Mouse (Mus musculus): ENCODE results near the gene Oxld1. TPM values are rescaled to one million over a fixed set of nuclear protein-coding genes. Genes with fewer than 3 reads are reported as not detected.
"Not testable (repeated sequence)": the region's sequence is repeated elsewhere in the genome, so short reads cannot be mapped to it uniquely, and the experiment has no call there.

The Oxld1 gene
- total RNA-seq, 2 experiments from 2014 or later, result 23.3 to 25.0 TPM

- peak; percentile 32 for DNase-seq
Measured at GRCm38 (mm10) chr11:120423569-120424295, 34.1 kb downstream of the Oxld1 start.

DNA sequence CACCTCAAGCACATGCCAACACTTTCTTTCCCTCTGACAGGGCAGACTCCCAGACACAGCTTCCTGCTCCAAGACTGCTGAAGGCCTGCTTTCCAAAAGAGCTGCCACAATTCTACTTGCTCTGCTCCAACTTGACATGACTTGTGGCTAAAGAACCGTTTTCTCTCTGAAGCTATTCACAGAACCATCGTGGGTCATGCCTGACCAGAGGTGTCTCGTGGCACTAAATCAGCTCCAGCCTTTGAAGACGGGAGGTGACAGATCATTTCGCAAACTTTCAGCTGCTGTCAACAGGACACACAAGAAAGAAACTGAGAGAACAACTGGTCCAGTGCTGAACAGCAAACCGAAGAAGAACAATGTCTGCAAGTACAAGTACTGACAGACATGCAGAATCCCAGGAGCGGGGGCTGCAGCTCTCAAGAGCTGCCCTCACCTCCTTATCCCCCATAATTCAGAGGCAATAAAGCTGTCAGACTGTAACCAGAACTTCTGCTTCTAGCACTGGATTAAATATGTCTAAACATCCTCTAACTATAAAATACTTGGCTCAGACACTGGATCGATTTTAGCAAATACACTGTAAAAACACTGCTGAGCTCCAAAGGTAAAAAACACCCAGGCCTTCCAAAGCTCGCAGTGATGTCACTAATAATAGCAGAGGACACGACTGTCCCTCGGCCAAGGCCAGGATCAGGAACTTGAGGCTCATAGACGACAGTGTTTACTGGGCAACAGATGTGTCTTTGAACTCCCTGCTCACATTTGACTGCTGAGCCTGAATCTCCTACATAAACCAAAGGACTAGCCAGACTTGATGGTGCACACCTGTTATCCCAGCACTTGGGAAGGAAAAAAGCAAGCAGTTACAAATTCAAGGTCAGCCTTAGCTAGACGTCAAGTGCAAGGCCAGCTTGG is 35.0 kb downstream of the Oxld1 start:
- no peak for DNase-seq

DNA sequence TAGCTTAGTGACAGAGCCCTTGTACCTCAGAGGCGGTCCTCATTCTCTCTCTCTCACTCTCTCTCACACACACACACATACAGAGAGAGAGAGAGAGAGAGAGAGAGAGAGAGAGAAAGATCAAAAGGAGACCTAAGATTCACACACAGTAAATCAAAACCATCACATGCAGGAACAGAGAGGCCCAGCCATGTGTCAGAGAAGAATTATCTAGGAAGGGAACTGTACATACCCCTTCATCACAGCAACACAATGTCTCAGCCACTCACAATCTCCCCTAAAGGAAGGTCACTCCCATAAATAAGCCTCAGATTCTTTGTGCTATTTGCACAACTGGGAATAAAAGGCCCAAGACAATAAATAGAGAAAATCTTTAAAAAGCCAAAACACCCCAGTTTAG is 39.3 kb downstream of the Oxld1 start:
- DNase-seq, result no peak

DNA sequence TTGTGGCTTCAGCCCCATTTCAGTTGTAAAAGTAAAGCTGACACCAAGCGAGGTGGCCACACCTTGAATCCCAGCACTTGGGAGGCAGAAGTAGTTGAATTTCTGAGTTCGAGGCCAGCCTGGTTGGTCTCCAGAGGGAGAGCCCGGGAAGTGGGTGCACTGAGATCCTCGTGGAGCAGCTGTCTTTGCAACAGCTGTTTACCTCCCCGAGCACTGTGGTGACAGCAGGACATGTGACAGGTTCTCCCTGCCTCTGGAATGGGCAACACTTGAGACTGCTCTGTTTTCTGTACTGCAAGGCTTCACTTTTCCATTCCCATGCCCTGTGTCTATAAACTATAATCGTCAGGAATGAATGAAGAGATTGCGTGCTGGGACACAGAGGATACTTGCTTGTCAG is 40.0 kb downstream of the Oxld1 start:
- no peak for DNase-seq

DNA sequence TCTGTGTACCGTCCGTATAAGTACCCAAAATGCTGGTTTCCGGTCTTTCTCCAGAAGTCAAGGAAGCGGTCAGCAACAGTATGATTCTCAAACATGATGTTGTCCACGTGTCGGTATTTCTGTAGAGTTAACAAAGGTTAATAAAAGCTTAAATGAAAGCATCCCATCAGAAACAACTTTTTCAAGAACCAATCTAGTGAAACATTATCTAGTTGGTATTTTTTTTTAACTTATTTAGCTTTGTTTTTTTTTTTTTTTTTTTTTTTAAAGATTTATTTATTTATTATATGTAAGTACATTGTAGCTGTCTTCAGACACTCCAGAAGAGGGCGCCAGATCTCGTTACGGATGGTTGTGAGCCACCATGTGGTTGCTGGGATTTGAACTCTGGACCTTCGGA is 44.2 kb downstream of the Oxld1 start:
- not testable (repeated sequence) for DNase-seq

Other genes starting within 250 kb of the Oxld1 start
- 1 to 10 TPM; 3.2 to 4.7 TPM for gene Bahcc1, start 225.1 kb downstream of the Oxld1 start, total RNA-seq (2021)
- gene Actg1, start 109.5 kb downstream of the Oxld1 start, total RNA-seq (2021), result 100 to 1,000 TPM; 236 to 249 TPM
- under 1 TPM; 0.29 to 0.31 TPM for gene Fscn2, start 96.5 kb downstream of the Oxld1 start, total RNA-seq (2021)
- 10 to 100 TPM; 14.0 to 16.5 TPM for gene Faap100, start 79.3 kb downstream of the Oxld1 start, total RNA-seq (2021)
- 10 to 100 TPM; 67.9 to 72.7 TPM for gene Nploc4, start 20.4 kb downstream of the Oxld1 start, total RNA-seq (2021)
- 1 to 10 TPM in 1 of 2 experiments, under 1 TPM in 1; 0.54 to 1.1 TPM for gene Tspan10, start 15.4 kb downstream of the Oxld1 start, total RNA-seq (2021)
- under 1 TPM in 1 of 2 experiments, not detected in 1; 0.83 TPM for gene Pde6g, start 4.6 kb downstream of the Oxld1 start, total RNA-seq (2021)
- 1 to 10 TPM; 5.8 to 7.6 TPM for gene Ccdc137, start within 50 bp of the Oxld1 start, total RNA-seq (2021)
- gene Arl16, start 9.5 kb upstream of the Oxld1 start, total RNA-seq (2021), result 1 to 10 TPM; 5.2 to 9.1 TPM
- 100 to 1,000 TPM; 156 to 166 TPM for gene Mrpl12, start 26.5 kb upstream of the Oxld1 start, total RNA-seq (2021)
- gene Slc25a10, start 33.8 kb upstream of the Oxld1 start, total RNA-seq (2021), result 1 to 10 TPM; 3.2 to 8.7 TPM
- gene Gcgr, start 72.6 kb upstream of the Oxld1 start, total RNA-seq (2021), result under 1 TPM in 1 of 2 experiments, not detected in 1; 0.31 TPM
- 10 to 100 TPM; 21.4 to 23.7 TPM for gene Mcrip1, start 91.7 kb upstream of the Oxld1 start, total RNA-seq (2021)
- 100 to 1,000 TPM in 1 of 2 experiments, 10 to 100 TPM in 1; 92.3 to 377 TPM for gene Ppp1r27, start 93.1 kb upstream of the Oxld1 start, total RNA-seq (2021)
- gene P4hb, start 115.2 kb upstream of the Oxld1 start, total RNA-seq (2021), result 100 to 1,000 TPM; 192 to 198 TPM
- gene Arhgdia, start 123.6 kb upstream of the Oxld1 start, total RNA-seq (2021), result 10 to 100 TPM; 80.1 to 95.2 TPM
- gene Alyref, start 140.3 kb upstream of the Oxld1 start, total RNA-seq (2021), result 10 to 100 TPM; 39.1 to 40.5 TPM
- gene Anapc11, start 140.4 kb upstream of the Oxld1 start, total RNA-seq (2021), result 10 to 100 TPM; 50.7 to 51.6 TPM
- not detected for gene Npb, start 150.4 kb upstream of the Oxld1 start, total RNA-seq (2021)
- gene Pcyt2, start 159.9 kb upstream of the Oxld1 start, total RNA-seq (2021), result 10 to 100 TPM; 30.7 to 34.7 TPM
- gene Sirt7, start 167.2 kb upstream of the Oxld1 start, total RNA-seq (2021), result 1 to 10 TPM; 4.3 to 7.2 TPM
- gene Mafg, start 175.5 kb upstream of the Oxld1 start, total RNA-seq (2021), result 10 to 100 TPM; 41.8 to 47.1 TPM
- 1 to 10 TPM; 6.7 to 6.8 TPM for gene Pycr1, start 185.7 kb upstream of the Oxld1 start, total RNA-seq (2021)
- 100 to 1,000 TPM; 121 to 134 TPM for gene Myadml2, start 190.1 kb upstream of the Oxld1 start, total RNA-seq (2021)
- gene Notum, start 203.1 kb upstream of the Oxld1 start, total RNA-seq (2021), result under 1 TPM in 1 of 2 experiments, not detected in 1; 0.18 TPM
- gene Aspscr1, start 214.9 kb upstream of the Oxld1 start, total RNA-seq (2021), result 10 to 100 TPM; 25.8 to 28.8 TPM

All from gastrocnemius, postnatal 25 days (tissue).